Mouse (Mus musculus) left cerebral cortex, adult 8-10 months (tissue): Measurements from ENCODE around the gene Adamts10. TPM values are rescaled to one million over a fixed set of nuclear protein-coding genes. Genes with fewer than 3 reads are reported as not detected.

Experiments
- DNase-seq, 2 experiments: peaks; one replicate each; pipeline ENCODE4 v3.0.0; 2022; ENCODE audit warnings: low spot score in 2 of 2
- total RNA-seq, 4 experiments: library from RNA; stranded (reverse); gene quantifications; 2 replicates each; pipeline ENCODE4 v1.2.4; 2022

Gene Adamts10
- total RNA-seq, 4 experiments from 2014 or later: 21.2 to 29.5 (median 26.3) TPM

DNA sequence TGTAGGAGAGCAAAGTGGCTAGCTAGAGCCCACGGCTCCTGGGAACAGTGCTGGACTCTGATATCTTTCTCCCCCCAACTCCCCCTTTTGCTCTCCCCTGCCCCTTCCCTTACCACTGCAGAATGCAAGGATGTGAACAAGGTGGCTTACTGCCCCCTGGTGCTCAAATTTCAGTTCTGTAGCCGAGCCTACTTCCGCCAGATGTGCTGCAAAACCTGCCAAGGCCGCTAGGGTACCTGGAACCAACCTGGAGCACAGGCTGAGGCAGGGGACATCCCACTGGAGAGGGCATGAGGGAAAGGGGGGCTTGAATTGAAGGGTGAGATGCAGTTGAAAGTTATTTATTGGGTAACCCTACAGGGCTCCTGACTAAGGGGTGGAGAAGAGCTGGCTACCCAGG is 29.0 kb downstream of the Adamts10 start:
- DNase-seq: no peak

GRCm38 (mm10) chr17:33554536-33554935 is 30.5 kb downstream of the Adamts10 start:
- DNase-seq: no peak

- no peak for DNase-seq
These were observed 31.3 kb downstream of the Adamts10 start, which contains the start of gene Myo1f for GRCm38 (mm10) chr17:33555223-33555855. Myo1f (plus strand) TSS chr17:33555707.

DNA sequence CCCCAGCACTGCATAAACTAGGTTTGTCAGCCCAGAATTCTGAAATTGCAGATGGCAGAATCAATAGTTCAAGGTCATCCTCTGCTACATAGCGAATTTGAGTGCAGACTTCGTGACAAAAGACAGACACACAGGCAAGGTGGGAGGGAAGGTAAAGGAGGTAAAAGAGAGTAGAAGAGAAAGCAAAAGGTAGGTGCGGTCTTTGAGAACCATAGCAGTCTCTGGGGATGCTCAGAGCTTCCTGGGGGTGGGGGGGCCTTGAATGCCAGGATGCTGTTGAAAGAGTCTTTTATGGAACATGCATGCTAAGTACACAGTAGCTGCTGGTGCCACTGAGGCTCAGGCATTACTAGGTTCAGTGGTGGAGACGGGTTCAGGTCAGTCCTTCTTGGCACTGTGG is 33.9 kb downstream of the Adamts10 start:
- no peak for DNase-seq

- DNase-seq: no peak
These were observed 39.6 kb downstream of the Adamts10 start for GRCm38 (mm10) chr17:33563527-33564076.

- DNase-seq: no peak
These were observed 40.6 kb downstream of the Adamts10 start for GRCm38 (mm10) chr17:33564599-33564998.

- DNase-seq: no peak
These were observed 42.2 kb downstream of the Adamts10 start for GRCm38 (mm10) chr17:33566182-33566581.

DNA sequence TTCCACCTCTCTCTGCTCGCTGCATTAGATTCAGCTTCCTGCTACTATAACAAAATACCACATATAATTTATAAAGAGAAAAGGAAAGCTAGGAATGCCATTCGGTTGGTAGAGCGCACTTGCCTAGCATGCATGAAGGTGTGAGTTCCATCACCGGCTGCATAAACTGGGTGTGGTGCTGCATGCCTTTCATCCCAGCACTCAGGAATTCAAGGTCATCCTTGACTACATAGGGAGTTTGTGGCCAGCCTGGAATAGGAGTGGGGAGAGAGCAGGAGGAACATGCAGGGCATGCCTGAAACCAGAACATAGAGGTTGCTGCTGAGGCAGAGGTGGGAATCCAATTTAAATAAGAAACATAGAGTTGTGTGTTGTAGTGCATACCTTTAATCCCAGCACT is 60.1 kb downstream of the Adamts10 start:
- DNase-seq: no peak

GRCm38 (mm10) chr17:33586011-33586410 is 62.0 kb downstream of the Adamts10 start:
- DNase-seq: no peak

GRCm38 (mm10) chr17:33597271-33597670 is 73.3 kb downstream of the Adamts10 start:
- no peak for DNase-seq

DNA sequence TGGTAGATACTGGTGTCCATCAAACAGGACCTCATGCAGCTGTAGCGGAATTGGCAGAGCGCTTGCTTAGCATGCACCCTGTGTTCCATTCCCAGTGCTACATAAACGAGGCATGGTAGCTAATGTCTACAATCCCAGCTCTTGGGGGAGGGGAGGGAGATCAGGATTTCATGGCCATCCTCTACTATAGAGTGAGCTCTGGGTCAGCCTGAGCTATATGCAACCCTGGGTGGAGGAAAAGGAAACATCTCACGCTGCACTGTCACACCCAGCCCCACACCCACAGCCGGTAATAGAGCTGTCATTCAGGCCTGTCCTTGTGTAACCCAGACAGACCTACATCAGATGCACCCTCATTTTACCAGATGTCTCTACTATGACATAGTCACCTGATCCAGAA is 74.5 kb downstream of the Adamts10 start:
- DNase-seq: no peak

- DNase-seq: no peak
These were observed 76.0 kb downstream of the Adamts10 start for GRCm38 (mm10) chr17:33599836-33600475.

- DNase-seq: no peak
These were observed 76.8 kb downstream of the Adamts10 start for GRCm38 (mm10) chr17:33600831-33601230.

- DNase-seq: no peak
These were observed 77.9 kb downstream of the Adamts10 start for GRCm38 (mm10) chr17:33601947-33602346.

Other genes with a start within 250 kb of the Adamts10 start
- 10 to 100 TPM; 32.8 to 41.0 (median 36.5) TPM for gene Zfp955b, start 234.7 kb upstream of the Adamts10 start, total RNA-seq
- 10 to 100 TPM; 17.6 to 23.3 (median 20.4) TPM for gene Zfp81, start 165.3 kb upstream of the Adamts10 start, total RNA-seq
- 10 to 100 TPM; 14.4 to 19.5 (median 15.5) TPM for gene Zfp101, start 129.6 kb upstream of the Adamts10 start, total RNA-seq
- gene Actl9, start 91.3 kb upstream of the Adamts10 start, total RNA-seq: not detected
- 1 to 10 TPM; 1.7 to 6.7 (median 3.8) TPM for gene Myo1f, start 31.5 kb downstream of the Adamts10 start, total RNA-seq
- gene Zfp414, start 104.9 kb downstream of the Adamts10 start, total RNA-seq: 10 to 100 TPM; 49.7 to 56.8 (median 52.8) TPM
- under 1 TPM in 1 of 4 experiments, not detected in 3; 0.37 TPM for gene Pram1, start 113.9 kb downstream of the Adamts10 start, total RNA-seq
- 100 to 1,000 TPM in 3 of 4 experiments, 10 to 100 TPM in 1; 92.0 to 129 (median 113) TPM for gene Hnrnpm, start 162.7 kb downstream of the Adamts10 start, total RNA-seq
- 10 to 100 TPM; 85.6 to 95.3 (median 89.9) TPM for gene March2, start 194.5 kb downstream of the Adamts10 start, total RNA-seq
- 100 to 1,000 TPM; 351 to 365 (median 357) TPM for gene Rab11b, start 236.3 kb downstream of the Adamts10 start, total RNA-seq